Mouse (Mus musculus) forebrain, embryonic 14.5 days (tissue): ENCODE measurements around the gene Slco1b2. TPM values are rescaled to one million over a fixed set of nuclear protein-coding genes. Genes with fewer than 3 reads are reported as not detected.
"Not testable (repeated sequence)": the region's sequence is repeated elsewhere in the genome, so short reads cannot be mapped to it uniquely, and the experiment has no call there.

Experiments
- ATAC-seq: fragments of 200-750 bp; cut with Nextera tagmentation; 2 replicates; pipeline ENCODE4 v1.8.0; 2017; ENCODE audit warnings: mild to moderate bottlenecking, moderate library complexity
- DNase-seq: peaks from one replicate; pipeline ENCODE4 v3.0.0-alpha.2; 2015; ENCODE audit warnings: low spot score
- H3K27ac ChIP-seq: fragments of 300-500 bp; sonication (generic); 2 replicates; pipeline ENCODE4 v1.5.1; 2014; ENCODE audit warnings: low read depth, mild to moderate bottlenecking, control low read depth, low read length, moderate library complexity
- H3K27me3 ChIP-seq: fragments of 300-500 bp; sonication (generic); replicated peaks from 2 replicates; pipeline ENCODE4 v1.6.1; 2014; ENCODE audit warnings: low read length, control low read depth, mixed read lengths; ENCODE audit not compliant: control insufficient read depth, insufficient read depth
- H3K36me3 ChIP-seq: fragments of 300-500 bp; sonication (generic); 2 replicates; pipeline ENCODE4 v1.6.1; 2014; ENCODE audit warnings: low read length, control low read depth; ENCODE audit not compliant: control insufficient read depth, insufficient read depth
- H3K4me1 ChIP-seq: fragments of 300-500 bp; sonication (generic); 2 replicates; pipeline ENCODE4 v1.6.1; 2014; ENCODE audit warnings: antibody characterized with exemption, low read length, control low read depth; ENCODE audit not compliant: control insufficient read depth, insufficient read depth
- H3K4me2 ChIP-seq: fragments of 300-500 bp; sonication (generic); 2 replicates; pipeline ENCODE4 v1.6.1; 2014; ENCODE audit warnings: mild to moderate bottlenecking, control low read depth, low read length
- H3K4me3 ChIP-seq: fragments of 300-500 bp; sonication (generic); 2 replicates; pipeline ENCODE4 v1.5.1; 2014; ENCODE audit warnings: low read depth, low read length, control low read depth
- H3K9ac ChIP-seq: fragments of 300-500 bp; sonication (generic); 2 replicates; pipeline ENCODE4 v1.6.1; 2014; ENCODE audit warnings: mild to moderate bottlenecking, low read length, control low read depth, moderate library complexity
- H3K9me3 ChIP-seq: fragments of 300-500 bp; sonication (generic); replicated peaks from 2 replicates; pipeline ENCODE4 v1.6.1; 2016; ENCODE audit warnings: low read length, control low read depth, mixed read lengths; ENCODE audit not compliant: control insufficient read depth
- WGBS: fragments of 180-500 bp; shearing (Covaris S2); extraction: QIAGEN DNeasy Blood & Tissue Kit; methylation state at CpG from one replicate; pipeline ENCODE4 v1.1.7; 2014; 5-methylcytosine and 5-hydroxymethylcytosine counted together
- polyA plus RNA-seq: library from polyadenylated mRNA; unstranded; fragments of >200 nt; fragmentation: Nextera tagmentation; extraction: Ambion mirVana; gene quantifications from 2 replicates; pipeline ENCODE4 v1.2.1, GENCODE M21; 2014

Gene Slco1b2
- not detected in 2 replicates for polyA plus RNA-seq

DNA sequence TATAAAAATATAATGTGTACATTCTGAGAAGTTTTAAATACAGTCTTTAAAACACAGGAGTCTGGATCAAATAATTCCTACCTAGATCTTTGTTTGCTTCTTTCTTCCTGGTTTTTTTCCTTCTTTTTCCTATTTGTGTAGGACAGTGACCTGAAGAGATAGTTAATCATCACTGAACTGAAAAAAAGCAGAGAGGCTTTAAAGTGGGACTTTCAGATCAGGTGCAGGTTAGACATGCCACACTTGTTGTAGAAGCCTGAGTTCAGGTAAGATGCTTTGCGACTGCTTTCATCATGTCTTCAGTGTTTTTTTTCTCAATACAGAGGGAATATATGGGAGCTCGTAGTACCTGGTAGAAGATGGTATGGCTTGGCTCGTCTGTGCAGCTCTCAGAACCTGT, at the start of gene Slco1b2:
Gene Slco1b2, plus strand, starts transcription at position 228 of the 400 bp plus-strand sequence.
- no peaks in the 10 kb centered on the region for H3K4me1 ChIP-seq
- no peak within 1 kb of the TSS for H3K4me3 ChIP-seq
- DNase-seq (no peak), ATAC-seq (no peak)
- no peak within 1 kb of the TSS for H3K9ac ChIP-seq
- no peak within 1 kb of the TSS for H3K27ac ChIP-seq
- H3K27me3 ChIP-seq, result no peaks in the 10 kb centered on the region
- H3K36me3 ChIP-seq, result no peaks in the 10 kb centered on the region
- 86% methylated on average over 3 of the region's 3 CpGs for WGBS
- no peaks in the 10 kb centered on the region for H3K9me3 ChIP-seq
- no peak within 1 kb of the TSS for H3K4me2 ChIP-seq

DNA sequence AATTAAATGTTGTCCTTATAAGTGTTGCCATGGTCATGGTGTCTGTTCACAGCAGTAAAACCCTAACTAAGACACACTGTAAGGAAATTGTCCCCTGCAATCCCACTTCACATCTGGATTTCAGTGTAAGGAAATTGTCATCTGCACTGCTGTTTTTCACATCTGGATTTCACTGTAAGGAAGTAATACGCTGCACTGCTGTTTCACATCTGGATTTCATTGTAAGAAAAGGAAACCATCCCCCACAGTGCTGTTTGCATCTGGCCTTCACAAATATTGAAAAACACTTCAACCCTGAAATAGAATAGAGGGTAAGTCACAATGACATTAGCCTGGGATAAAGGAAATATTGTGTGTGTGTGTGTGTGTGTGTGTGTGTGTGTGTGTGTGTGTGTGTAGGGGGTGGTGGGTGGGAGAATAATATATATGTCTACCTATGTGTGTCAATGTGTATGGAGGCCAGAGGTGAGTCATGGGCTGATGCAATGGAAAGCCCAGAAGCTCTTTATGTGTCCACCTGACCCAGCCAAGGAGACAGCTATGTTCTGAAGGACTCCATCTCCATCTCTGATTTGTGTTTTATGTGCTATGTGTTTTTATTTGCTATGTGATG, 44.4 kb upstream of the Slco1b2 start:
- Histone ChIP-seq H3K9me3 (no peaks in the 10 kb centered on the region), H3K27ac (no peak overlapping the region), H3K36me3 (no peaks in the 10 kb centered on the region), H3K9ac (no peak overlapping the region), H3K4me2 (no peak overlapping the region), H3K27me3 (no peaks in the 10 kb centered on the region), H3K4me3 (no peak overlapping the region), H3K4me1 (no peaks in the 10 kb centered on the region)
- 73% methylated on average over 1 of the region's 1 CpGs for WGBS
- DNase-seq (no peak), ATAC-seq (no peak)

DNA sequence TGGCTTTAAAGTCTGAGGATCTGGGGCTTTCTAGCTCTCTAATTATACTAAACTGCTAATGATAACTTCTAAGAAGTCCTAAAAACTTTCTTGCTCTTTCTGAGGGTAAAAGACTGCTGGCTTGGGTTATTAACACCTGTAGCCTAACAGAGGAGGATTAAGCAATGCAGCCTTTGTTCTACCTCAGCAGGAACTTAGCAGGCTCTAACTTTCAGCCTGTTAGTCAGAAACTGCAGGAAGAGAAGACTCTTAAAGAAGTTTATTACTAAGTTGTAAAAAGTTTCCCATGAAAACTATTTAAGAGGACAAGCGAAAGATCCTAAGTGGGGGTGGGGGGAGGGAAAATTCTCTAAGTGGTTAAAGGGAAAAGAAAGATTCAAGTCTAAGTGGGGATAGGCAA, 39.3 kb upstream of the Slco1b2 start:
- Histone ChIP-seq H3K36me3 (no peaks in the 10 kb centered on the region), H3K4me2 (no peak overlapping the region), H3K9ac (no peak overlapping the region), H3K4me3 (no peak overlapping the region), H3K27ac (no peak overlapping the region), H3K9me3 (no peaks in the 10 kb centered on the region), H3K27me3 (no peaks in the 10 kb centered on the region), H3K4me1 (no peaks in the 10 kb centered on the region)
- no peak for ATAC-seq
- no peak for DNase-seq
- 11% methylated on average over 1 of the region's 1 CpGs for WGBS

DNA sequence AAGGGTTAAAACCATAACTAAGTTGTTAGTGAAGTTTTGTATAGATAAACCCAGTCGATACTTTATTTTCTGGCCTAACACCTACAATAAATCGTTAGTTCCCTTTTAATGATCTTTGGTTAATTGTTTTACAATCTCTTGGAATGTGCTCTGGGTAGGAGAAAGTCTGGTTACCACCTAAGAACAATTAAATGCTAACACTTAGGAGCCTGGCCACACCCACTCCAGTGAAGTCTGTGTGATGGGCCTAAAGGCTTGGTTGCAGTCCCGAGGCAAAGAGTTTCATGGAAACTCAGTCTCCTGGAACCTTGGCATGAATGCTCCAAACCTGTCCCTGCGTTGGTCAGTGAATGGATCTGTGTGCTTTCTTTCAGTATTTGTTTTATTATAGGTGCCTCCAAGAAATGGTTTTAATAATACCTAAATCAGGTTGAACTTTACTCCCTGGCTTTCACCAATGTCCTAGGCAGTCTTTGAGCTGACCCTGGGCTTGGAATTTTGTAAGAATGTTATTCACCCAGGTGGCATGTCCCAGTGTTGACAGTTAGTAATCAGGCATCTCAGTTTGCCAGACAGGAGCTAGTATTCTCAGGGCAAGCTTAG, 38.6 kb upstream of the Slco1b2 start:
- not testable (repeated sequence) for H3K9ac ChIP-seq, H3K9me3 ChIP-seq, H3K27me3 ChIP-seq, H3K4me1 ChIP-seq, H3K36me3 ChIP-seq, H3K4me2 ChIP-seq, H3K4me3 ChIP-seq, H3K27ac ChIP-seq, ATAC-seq, DNase-seq
- WGBS, result 35% methylated on average over 4 of the region's 4 CpGs

DNA sequence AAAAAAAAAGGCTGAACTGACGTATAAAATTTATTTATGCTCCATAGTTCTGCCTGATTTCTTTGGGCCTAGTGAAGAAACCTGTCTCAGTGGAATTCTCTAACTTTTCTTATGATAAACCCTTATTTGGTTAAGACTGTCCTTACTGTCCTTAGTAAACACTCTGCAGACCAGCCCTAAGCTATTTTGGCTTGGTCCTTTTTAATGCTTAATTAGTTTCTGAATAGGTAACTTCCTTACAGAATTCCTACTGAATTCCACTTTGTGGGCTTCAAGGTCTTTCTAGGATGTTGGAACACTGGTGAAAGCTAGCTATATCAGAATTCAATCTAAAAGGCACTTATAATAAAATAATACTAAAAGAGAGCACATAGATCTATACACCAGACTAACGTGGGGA, 33.2 kb upstream of the Slco1b2 start:
- Histone ChIP-seq H3K4me3 (no peak overlapping the region), H3K9me3 (peaks cover 2% of the 10 kb centered on the region), H3K36me3 (no peaks in the 10 kb centered on the region), H3K9ac (no peak overlapping the region), H3K4me2 (no peak overlapping the region), H3K27me3 (no peaks in the 10 kb centered on the region), H3K27ac (no peak overlapping the region), H3K4me1 (no peaks in the 10 kb centered on the region)
- 94% methylated on average over 2 of the region's 2 CpGs for WGBS
- no peak for DNase-seq
- no peak for ATAC-seq

DNA sequence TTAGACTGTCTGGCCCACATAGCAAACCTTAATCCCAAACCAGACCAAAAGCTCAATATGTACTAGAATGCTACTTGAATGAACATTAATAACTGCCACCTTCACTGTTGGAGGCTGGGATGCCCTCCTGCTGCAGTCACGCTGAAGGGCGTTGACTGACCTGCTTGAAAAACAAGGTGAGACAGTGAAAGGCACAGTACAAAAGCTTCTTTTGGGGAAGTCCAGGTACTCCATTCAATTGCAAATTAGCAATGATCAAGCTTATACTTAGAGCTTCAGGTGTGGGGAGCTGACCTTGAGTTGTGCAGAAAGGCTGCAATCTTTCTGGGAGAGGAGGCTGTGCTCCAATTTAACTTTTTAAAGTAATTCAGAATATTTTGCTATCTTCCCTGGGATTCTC, 32.3 kb upstream of the Slco1b2 start:
- Histone ChIP-seq H3K9ac (no peak overlapping the region), H3K9me3 (peaks cover 2% of the 10 kb centered on the region), H3K27ac (no peak overlapping the region), H3K4me1 (no peaks in the 10 kb centered on the region), H3K4me2 (no peak overlapping the region), H3K4me3 (no peak overlapping the region), H3K36me3 (no peaks in the 10 kb centered on the region), H3K27me3 (no peaks in the 10 kb centered on the region)
- ATAC-seq, result no peak
- WGBS, result 94% methylated on average over 2 of the region's 2 CpGs
- no peak for DNase-seq

DNA sequence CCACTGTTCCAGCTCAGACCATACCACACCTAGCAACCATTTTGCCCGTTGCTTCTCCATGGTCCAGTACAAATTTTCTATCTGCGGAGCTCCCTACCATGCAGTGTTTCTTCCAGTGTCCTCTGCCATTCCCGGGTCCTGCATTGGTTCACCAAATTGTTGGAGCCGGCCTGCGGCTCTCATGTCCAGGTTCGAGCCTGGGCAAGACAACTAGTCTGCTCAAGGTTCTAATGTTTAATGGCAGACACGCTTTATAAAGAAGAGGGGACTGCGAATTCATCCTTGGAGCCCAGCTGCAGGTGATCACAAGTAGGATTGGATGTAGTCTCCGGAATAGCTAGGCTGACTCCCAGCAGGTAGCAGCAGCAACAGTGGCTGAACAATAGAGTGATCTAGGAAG, 28.4 kb upstream of the Slco1b2 start:
- no peak for ATAC-seq
- 61% methylated on average over 9 of the region's 9 CpGs for WGBS

DNA sequence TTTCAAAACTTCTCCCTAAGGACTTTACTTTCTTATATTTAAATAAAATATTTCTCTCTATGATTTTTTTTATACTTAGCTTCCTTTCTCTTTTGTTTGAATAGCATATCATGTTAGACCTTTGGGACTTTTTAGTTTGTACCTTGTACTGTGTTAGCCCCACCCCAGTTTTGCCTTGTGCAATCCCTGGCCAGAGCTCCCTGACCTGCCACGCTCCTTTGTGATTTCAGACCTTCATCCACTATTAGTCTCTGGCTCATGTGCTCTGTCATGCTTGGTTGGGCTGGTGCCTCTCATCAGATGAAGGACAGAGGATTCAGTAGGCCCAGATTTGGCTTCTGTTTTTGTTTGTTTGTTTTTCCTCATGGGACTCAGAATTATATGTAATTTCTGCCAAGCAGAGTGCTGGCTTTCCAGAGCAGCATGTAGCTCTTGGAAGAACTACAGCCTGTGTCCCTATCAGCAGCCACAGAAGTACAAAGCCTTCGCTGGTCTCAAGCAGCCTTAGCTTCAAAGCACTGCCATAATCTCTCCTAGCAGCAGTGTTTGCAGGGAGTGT, 18.5 kb upstream of the Slco1b2 start:
- WGBS, result 77% methylated on average over 2 of the region's 2 CpGs
- ATAC-seq (no peak), DNase-seq (no peak)
- Histone ChIP-seq H3K9me3 (no peaks in the 10 kb centered on the region), H3K9ac (no peak overlapping the region), H3K36me3 (no peaks in the 10 kb centered on the region), H3K4me3 (no peak overlapping the region), H3K4me2 (no peak overlapping the region), H3K4me1 (no peaks in the 10 kb centered on the region), H3K27me3 (no peaks in the 10 kb centered on the region), H3K27ac (no peak overlapping the region)

More for the DNA sequence above, 28.4 kb upstream of the Slco1b2 start:
- H3K4me2 ChIP-seq, result no peak overlapping the region
- H3K27ac ChIP-seq, result no peak overlapping the region
- H3K9me3 ChIP-seq, result peaks cover 2% of the 10 kb centered on the region
- no peaks in the 10 kb centered on the region for H3K27me3 ChIP-seq
- no peaks in the 10 kb centered on the region for H3K4me1 ChIP-seq
- no peaks in the 10 kb centered on the region for H3K36me3 ChIP-seq
- no peak overlapping the region for H3K4me3 ChIP-seq
- DNase-seq, result no peak
- no peak overlapping the region for H3K9ac ChIP-seq

DNA sequence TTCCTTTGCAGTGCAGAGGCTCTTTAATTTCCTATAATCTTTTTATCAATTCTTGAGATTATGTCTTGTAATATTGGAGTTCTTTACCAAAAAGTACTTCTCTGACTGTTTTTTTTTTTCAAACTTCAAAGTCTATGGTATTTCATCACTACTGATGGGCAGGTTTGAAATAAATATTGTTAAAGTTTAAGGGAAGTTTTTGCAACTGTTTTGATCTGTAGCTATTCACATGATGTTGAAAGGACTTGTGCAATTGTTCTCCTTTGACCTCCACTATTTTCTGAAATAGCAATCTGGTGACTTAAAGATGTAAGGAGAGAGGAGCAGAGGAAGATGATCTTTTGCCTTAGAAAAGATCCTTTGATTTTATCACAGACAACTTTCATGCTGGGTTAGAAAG, 15.3 kb upstream of the Slco1b2 start:
- Histone ChIP-seq H3K4me3 (no peak overlapping the region), H3K4me2 (no peak overlapping the region), H3K27me3 (no peaks in the 10 kb centered on the region), H3K36me3 (no peaks in the 10 kb centered on the region), H3K27ac (no peak overlapping the region), H3K9ac (no peak overlapping the region), H3K4me1 (no peaks in the 10 kb centered on the region), H3K9me3 (no peaks in the 10 kb centered on the region)
- ATAC-seq (no peak), DNase-seq (no peak)
